ENCODE assay signal across 24 mouse cellular contexts in genomic region chr7:44235909-44236308, GRCm38 (mm10). TPM values are rescaled to one million over a fixed set of nuclear protein-coding genes. Genes with fewer than 3 reads are reported as not detected.
"Had no signal": no experiment of that assay in that cellular context is flagged by ENCODE, and none has a peak within 500 bp of the region (broad histone marks: within the 10 kb centered on the region; RNA-seq: fewer than 3 reads in every experiment).

Gene Gm36864 (plus strand): TSS chr7:44236177.

- H3K9me3 ChIP-seq: midbrain, embryonic 10.5 days; midbrain, embryonic 13.5 days; midbrain, embryonic 15.5 days; neural tube, embryonic 13.5 days; neural tube, embryonic 15.5 days had no signal

- H3K27me3 ChIP-seq: midbrain, embryonic 13.5 days; midbrain, embryonic 15.5 days; neural tube, embryonic 13.5 days had no signal

- H3K4me1 ChIP-seq: midbrain, embryonic 10.5 days; midbrain, embryonic 13.5 days; midbrain, embryonic 15.5 days; neural tube, embryonic 13.5 days; neural tube, embryonic 15.5 days had no signal

- ATAC-seq: midbrain, embryonic 13.5 days; midbrain, embryonic 15.5 days had no signal

- H3K36me3 ChIP-seq: midbrain, embryonic 10.5 days; midbrain, embryonic 13.5 days; midbrain, embryonic 15.5 days; neural tube, embryonic 13.5 days; neural tube, embryonic 15.5 days had no signal

- H3K9ac ChIP-seq: liver, embryonic 14.5 days; lung, embryonic 14.5 days; midbrain, embryonic 13.5 days; midbrain, embryonic 15.5 days; neural tube, embryonic 13.5 days; neural tube, embryonic 15.5 days had no signal

- H3K4me3 ChIP-seq: midbrain, embryonic 10.5 days; midbrain, embryonic 13.5 days; midbrain, embryonic 15.5 days; myocyte; neural tube, embryonic 13.5 days; neural tube, embryonic 15.5 days had no signal

- H3K27ac ChIP-seq: liver, embryonic 14.5 days; midbrain, embryonic 10.5 days; midbrain, embryonic 13.5 days; midbrain, embryonic 15.5 days; neural tube, embryonic 13.5 days; neural tube, embryonic 15.5 days had no signal

- H3K4me2 ChIP-seq: lung, embryonic 14.5 days; midbrain, embryonic 13.5 days; midbrain, embryonic 15.5 days; neural tube, embryonic 13.5 days; neural tube, embryonic 15.5 days had no signal

- DNase-seq: lung, adult 18-20 months; lung, embryonic 14.5 days; lung, postnatal 10 days; lung, postnatal 4 days; retina, postnatal 1 day; right cerebral cortex, adult 18-20 months; right cerebral cortex, postnatal 25 days; right cerebral cortex, postnatal 4 days; spleen, adult 18-20 months; thymus, adult 18-20 months; thymus, postnatal 14 days; thymus, postnatal 36 days had no signal

RNA-seq across cellular contexts. Expression of gene Gm36864, which starts in this region (rescaled TPM):
- polyA plus RNA-seq: liver, embryonic 14.5 days; liver, embryonic 16.5 days; lung, embryonic 14.5 days; midbrain, embryonic 13.5 days; midbrain, embryonic 15.5 days; myocyte; neural tube, embryonic 11.5 days; neural tube, embryonic 13.5 days; neural tube, embryonic 15.5 days; small intestine, adult 2 months; stomach, embryonic 14.5 days; thymus, postnatal 0 days had no signal
